Mouse (Mus musculus): ENCODE results near the gene Sbno2. TPM values are rescaled to one million over a fixed set of nuclear protein-coding genes. Genes with fewer than 3 reads are reported as not detected.
A peak's percentile ranks its signal among the peaks of the same experiment; 100 is the strongest.

Sbno2 gene
- 10 to 100 TPM; 13.5 to 14.0 TPM for total RNA-seq (2021)
- long read RNA-seq, experiment 1, partial matches to known transcripts: 5 of 11 reads
- long read RNA-seq, experiment 1, other reads (novel, unspliced or antisense): 6 of 11 reads
- long read RNA-seq, experiment 2, partial matches to known transcripts: 9 of 18 reads
- long read RNA-seq, experiment 2, other reads (novel, unspliced or antisense): 9 of 18 reads

DNA sequence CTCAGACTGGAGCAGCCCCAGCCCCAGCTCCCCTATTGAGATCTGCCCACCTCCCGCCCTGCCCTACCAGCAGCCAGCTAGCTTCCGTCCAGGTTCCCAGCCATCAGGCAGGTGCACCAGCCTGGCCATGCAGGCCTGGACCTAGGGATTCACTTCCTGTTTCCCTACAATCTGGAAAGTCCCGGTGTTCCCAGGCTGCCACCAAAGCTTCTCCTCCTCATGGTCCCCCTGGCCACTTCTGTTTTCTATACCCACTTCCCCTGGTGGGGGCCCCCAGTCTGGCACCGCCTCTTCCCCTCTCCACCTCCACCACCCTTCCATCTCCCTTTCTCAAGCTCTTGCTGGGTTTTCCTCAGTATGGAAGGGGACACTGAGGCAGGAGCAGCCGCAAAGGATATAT lies at the start of gene Sbno2:
Gene Sbno2 (minus strand): TSS at position 112 of the 400 bp plus-strand sequence.
- intact Hi-C loops (cut with DNase I): no loop called here
- DNase-seq: no peak

DNA sequence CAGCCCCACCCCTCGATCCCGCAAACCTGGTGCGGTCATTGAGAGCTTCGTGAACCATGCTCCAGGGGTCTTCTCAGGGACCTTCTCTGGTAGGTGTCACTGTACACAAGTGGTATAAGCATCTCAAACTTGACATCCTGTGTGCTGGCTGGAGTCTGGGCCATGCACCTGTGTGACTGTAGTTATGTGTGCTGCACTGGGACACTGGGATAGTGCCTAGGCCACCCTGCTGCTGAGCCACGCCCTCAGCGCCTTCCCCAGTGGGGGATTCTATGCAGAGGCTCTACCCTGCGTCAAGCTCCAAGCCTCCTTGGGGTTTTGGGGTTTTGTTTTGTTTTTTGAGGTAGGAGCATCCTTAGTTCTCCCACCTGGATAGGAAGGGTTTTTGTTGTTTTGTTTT lies 49.0 kb upstream of the Sbno2 start:
- no peak for DNase-seq
- intact Hi-C loops (cut with DNase I): no loop called here

DNA sequence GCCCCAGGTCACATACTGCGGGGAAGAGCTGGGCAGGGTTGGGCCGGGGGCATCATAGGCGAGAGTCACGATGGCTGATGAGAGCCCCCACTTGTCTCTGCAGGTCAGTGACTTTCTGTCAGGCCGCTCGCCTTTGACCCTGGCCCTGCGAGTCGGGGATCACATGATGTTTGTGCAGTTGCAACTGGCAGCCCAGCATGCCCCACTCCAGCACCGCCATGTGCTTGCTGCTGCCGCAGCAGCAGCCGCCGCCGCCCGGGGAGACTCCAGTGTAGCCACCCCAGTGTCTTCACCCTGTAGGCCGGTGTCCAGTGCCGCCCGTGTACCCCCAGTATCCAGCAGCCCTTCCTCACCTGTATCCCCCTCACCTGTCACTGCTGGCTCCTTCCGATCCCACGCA lies 48.3 kb upstream of the Sbno2 start:
- DNase-seq: no peak
- intact Hi-C loops (cut with DNase I): no loop called here

- no peak for DNase-seq
- intact Hi-C loops (cut with DNase I): no loop called here
These were observed 47.5 kb upstream of the Sbno2 start for GRCm38 (mm10) chr10:80152873-80153260.

DNA sequence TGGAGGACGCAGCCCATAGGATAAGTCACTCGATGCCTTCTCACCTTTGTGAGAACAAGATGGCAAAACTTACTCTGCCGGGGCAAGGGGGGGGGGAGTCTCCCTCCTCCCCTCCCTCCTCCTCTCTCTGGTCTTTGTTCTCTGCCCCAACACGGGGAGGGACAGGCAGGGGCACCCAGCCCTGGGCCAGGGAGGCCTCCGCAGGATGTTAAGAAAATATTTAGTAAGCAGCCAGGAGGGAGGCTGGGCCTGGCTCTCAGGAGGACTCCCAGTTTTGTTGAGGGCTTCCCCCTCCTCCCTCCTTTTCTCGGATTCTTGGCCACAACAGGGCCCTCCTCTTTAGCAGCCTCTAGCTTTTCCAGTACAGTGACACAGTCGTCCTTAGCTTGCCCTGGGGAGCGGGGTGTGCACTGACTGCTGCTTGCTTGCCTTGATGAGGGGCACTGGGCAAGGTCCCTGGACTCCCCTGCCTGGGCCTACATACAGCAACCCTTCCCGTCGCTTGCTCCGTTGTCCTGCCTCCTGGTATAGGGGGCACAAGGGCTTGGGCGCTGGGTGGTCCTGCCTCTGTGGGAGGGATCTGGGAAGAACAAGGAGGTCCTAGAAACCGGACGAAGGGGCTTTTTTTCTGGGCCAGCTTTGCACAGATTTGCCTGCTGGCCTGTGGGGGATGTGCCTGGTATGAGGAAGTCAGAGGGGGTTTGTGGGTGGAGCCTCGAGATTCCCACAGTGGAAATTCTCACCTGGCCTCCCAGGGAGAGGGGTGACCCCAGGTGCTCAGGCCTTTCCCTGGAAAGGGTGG lies 46.9 kb upstream of the Sbno2 start:
- intact Hi-C loops (cut with DNase I): no loop called here
- peak in 1 of 2 experiments; percentile 65 for DNase-seq

DNA sequence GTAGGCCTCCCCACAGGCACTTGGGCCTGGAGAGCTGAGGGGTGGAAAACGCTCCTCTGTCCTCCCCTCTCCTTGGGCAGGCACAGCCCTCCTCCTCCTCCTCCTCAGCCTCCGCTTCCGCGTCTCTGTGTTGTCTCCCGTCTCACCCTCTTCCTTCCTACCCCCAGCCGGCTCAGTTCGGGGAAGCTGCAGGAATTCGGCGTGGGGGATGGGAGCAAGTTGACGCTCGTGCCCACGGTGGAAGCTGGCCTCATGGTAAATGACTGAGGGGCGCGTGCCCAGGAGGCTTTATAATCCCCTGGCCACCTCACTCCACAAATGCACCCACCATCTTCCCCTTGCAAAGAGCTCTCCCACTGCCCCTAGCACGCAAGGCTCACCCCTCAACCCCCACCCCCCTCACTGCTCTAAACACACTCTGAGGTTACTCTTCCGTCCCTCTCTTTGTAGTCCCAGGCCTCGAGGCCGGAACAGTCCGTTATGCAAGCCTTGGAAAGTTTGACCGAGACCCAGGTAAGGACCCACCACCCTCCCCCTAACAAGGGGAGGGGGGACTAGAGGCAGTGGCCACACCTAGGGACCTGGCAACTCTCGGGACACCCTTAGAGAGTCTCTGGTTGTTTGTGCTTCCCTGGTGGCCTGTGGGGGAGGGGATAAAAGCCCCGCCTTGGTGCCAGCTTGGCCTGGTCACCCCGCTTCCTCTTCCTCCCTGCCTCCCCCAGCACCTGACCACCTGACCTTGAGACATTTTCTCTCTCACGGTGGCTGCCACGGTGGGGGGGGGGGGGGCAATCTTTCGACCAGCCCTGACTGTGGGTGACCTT lies 46.1 kb upstream of the Sbno2 start:
- intact Hi-C loops (cut with DNase I): no loop called here
- peak; percentile 72 to 77 for DNase-seq

DNA sequence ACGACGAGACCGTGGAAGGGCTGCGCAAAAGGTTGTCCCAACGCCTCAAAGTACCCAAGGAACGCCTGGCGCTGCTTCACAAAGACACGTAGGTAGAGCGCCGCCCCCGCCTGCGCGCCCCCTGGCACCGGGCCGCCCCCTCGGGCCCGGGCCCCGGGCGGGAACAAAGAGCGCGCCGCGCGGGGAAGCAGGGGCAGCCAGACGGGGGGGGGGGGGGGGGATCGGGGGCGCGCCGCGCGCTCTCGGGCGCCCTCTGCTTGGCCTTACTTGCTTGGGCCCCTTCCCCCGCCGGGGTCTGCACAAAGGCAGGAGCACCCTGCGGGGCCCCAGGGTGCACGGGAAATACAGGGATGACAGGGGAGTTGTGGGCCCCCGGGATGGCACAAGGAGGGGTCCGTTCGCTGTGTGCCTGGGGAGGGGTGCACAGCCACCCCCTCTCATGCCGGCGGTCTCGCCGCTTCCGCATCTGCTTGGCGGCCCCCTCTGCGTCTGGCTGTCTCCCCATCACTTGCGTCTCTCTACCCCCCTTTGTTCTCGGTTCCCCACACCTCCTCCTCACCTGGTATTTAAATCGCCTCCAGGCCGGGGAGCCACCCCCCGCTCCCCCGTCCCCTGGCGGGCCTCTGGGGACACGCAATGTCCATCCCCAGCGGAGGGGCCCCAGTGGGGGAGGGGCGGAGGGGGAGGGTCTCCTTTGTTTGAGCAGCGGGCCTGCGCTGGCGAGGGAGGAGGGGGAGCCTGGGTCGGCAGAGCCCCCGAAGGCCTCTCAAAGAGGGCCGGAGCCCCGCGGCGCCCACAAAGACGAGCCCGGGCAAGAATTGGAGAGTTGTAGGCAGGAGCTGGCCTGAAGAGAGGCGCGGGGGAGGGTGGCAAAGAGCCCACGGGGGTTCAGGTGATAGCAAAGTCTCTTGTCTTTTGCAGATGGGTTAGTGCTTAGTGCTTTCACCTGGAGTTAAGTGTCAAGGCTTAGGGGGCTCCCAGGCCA lies 45.1 kb upstream of the Sbno2 start:
- intact Hi-C loops (cut with DNase I): no loop called here

GRCm38 (mm10) chr10:80149291-80150225 lies 44.2 kb upstream of the Sbno2 start:
- intact Hi-C loops (cut with DNase I): loop anchor here (1.0 kb wide), 1 partner anchor 10 kb away; no protein-coding TSS in a partner anchor
- peak; percentile 95 to 97 for DNase-seq

More for the DNA sequence above, 45.1 kb upstream of the Sbno2 start:
- peak; percentile 64 to 68 for DNase-seq

GRCm38 (mm10) chr10:80148610-80149290 lies 43.4 kb upstream of the Sbno2 start:
- intact Hi-C loops (cut with DNase I): loop anchor here (1.0 kb wide), 1 partner anchor 11 kb away; no protein-coding TSS in a partner anchor
- DNase-seq: peak; percentile 97

- peak; percentile 92 for DNase-seq
- intact Hi-C loops (cut with DNase I): no loop called here
These were observed 42.6 kb upstream of the Sbno2 start, which contains the start of gene Midn for GRCm38 (mm10) chr10:80147719-80148601. Gene Midn (plus strand): TSS chr10:80148272.

DNA sequence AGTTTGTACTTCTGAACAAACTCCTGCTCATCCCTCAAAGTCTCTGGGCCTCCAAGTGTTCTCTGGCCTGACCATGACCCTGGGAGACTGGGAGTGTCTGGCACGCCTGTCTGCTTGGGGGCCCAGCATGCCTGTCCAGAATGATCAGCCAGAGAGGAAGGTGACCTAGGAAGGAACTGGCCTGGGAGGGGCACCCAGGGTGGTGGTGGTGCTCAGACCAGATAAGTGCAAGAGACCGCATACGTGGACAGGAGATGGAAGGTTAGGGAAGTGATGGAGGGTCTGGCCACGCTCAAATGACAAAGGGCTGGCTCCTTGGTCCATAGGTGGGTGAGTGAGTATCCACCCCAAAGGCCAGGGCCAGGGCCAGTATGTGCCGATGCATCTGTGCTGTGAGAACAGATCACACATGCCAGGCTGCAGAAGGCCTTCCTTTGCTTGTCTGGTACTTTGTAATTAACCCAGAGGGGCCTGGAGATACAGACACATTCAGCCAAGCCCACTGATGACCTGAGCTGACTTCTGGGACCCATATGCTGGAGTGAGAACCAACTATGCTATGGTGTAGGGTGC lies 41.9 kb upstream of the Sbno2 start:
- no peak for DNase-seq
- intact Hi-C loops (cut with DNase I): no loop called here

GRCm38 (mm10) chr10:80146568-80147011 lies 41.2 kb upstream of the Sbno2 start:
- peak; percentile 64 to 70 for DNase-seq

GRCm38 (mm10) chr10:80145896-80146295 lies 40.5 kb upstream of the Sbno2 start:
- DNase-seq: peak; percentile 74 to 78
- intact Hi-C loops (cut with DNase I): loop anchor here (1.0 kb wide), 1 partner anchor 19 kb away; the partner anchor contains the start of gene Cirbp

More at GRCm38 (mm10) chr10:80146568-80147011, 41.2 kb upstream of the Sbno2 start:
- intact Hi-C loops (cut with DNase I): no loop called here

- intact Hi-C loops (cut with DNase I): loop anchor here (1.0 kb wide), 1 partner anchor 20 kb away; the partner anchor contains the start of gene Cirbp
- peak; percentile 82 to 87 for DNase-seq
These were observed 39.8 kb upstream of the Sbno2 start for GRCm38 (mm10) chr10:80144864-80145838.

GRCm38 (mm10) chr10:80144159-80144558 lies 38.8 kb upstream of the Sbno2 start:
- intact Hi-C loops (cut with DNase I): no loop called here
- peak in 1 of 2 experiments; percentile 7 for DNase-seq

Measured in heart, postnatal 14 days (tissue).